ENCODE assay signal across 25 mouse cellular contexts in genomic region chr11:78364103-78364502, GRCm38 (mm10). TPM values are rescaled to one million over a fixed set of nuclear protein-coding genes. Genes with fewer than 3 reads are reported as not detected.
A peak's percentile ranks its signal among the peaks of the same experiment; 100 is the strongest.
DNase-seq lines count a peak whose midpoint lies in the region; ATAC-seq and TF ChIP-seq lines count a peak whose summit lies in the region.
"Had no signal": no experiment of that assay in that cellular context is flagged by ENCODE, and none has a peak within 500 bp of the region (broad histone marks: within the 10 kb centered on the region; RNA-seq: fewer than 3 reads in every experiment).

No protein-coding gene starts in this region.

- no peak overlapping the region for H3K4me2 ChIP-seq in kidney, embryonic 14.5 days (replicated peaks; ENCODE audit: low read depth, low read length)
- no peak overlapping the region for H3K4me2 ChIP-seq in kidney, postnatal 0 days (ENCODE audit: low read length)
- H3K4me2 ChIP-seq: forebrain, embryonic 15.5 days; heart, embryonic 15.5 days; limb, embryonic 13.5 days had no signal

- H3K9ac ChIP-seq in kidney, embryonic 14.5 days (ENCODE audit: low read depth, low read length): no peak overlapping the region
- no peak overlapping the region for H3K9ac ChIP-seq in kidney, postnatal 0 days (ENCODE audit: low read depth, low read length)
- no peak overlapping the region for H3K9ac ChIP-seq in heart, adult 2 months (ENCODE audit: low read depth, low read length)
- H3K9ac ChIP-seq: forebrain, embryonic 15.5 days; heart, embryonic 15.5 days; limb, embryonic 13.5 days; liver, embryonic 14.5 days had no signal

- no peak; the same call in 1 of the 2 replicates for ATAC-seq in kidney, embryonic 14.5 days (ENCODE audit: low FRiP score, low TSS enrichment)
- ATAC-seq in kidney, postnatal 0 days (replicated peaks; ENCODE audit: low FRiP score, low read depth): peak; percentile 37; the same call in 1 of the 2 replicates
- ATAC-seq: CD4-positive, CD25-positive, alpha-beta regulatory T cell, adult 4 months; forebrain, embryonic 15.5 days had no signal

- TF ChIP-seq EP300 in heart, adult 2 months (IDR thresholded peaks at IDR 0.05; ENCODE audit: insufficient read depth, low read depth, low read length): no peak

- intact Hi-C loops in heart, adult 2 months (cut with DNase I): no loop called here

- TF ChIP-seq POLR2A in heart, adult 2 months (IDR thresholded peaks at IDR 0.05; ENCODE audit: insufficient read depth, low read depth, low read length): no peak

- TF ChIP-seq CTCF in kidney, postnatal 0 days (IDR thresholded peaks at IDR 0.05; ENCODE audit: low read depth): no peak
- TF ChIP-seq CTCF in heart, adult 2 months (IDR thresholded peaks at IDR 0.05): no peak

- H3K36me3 ChIP-seq in kidney, embryonic 14.5 days (ENCODE audit: control insufficient read depth, insufficient read depth, low read length): no peaks in the 10 kb centered on the region
- no peaks in the 10 kb centered on the region for H3K36me3 ChIP-seq in kidney, postnatal 0 days (ENCODE audit: insufficient read depth, low read length)
- no peaks in the 10 kb centered on the region for H3K36me3 ChIP-seq in heart, adult 2 months (ENCODE audit: control insufficient read depth, insufficient read depth, low read length)
- H3K36me3 ChIP-seq: forebrain, embryonic 15.5 days; G1E; heart, embryonic 15.5 days; limb, embryonic 13.5 days had no signal

- H3K79me2 ChIP-seq in heart, adult 2 months (replicated peaks; ENCODE audit: control insufficient read depth, insufficient read depth, low read length): no peaks in the 10 kb centered on the region

- no peak overlapping the region for H3K27ac ChIP-seq in kidney, embryonic 14.5 days (ENCODE audit: low read depth, low read length)
- peak overlapping the region; percentile 70; the same call in 1 of the 2 replicates for H3K27ac ChIP-seq in kidney, postnatal 0 days
- H3K27ac ChIP-seq in heart, adult 2 months: no peak overlapping the region
- H3K27ac ChIP-seq: forebrain, embryonic 15.5 days; heart, embryonic 15.5 days; limb, embryonic 13.5 days; liver, embryonic 14.5 days had no signal

- no peaks in the 10 kb centered on the region for H3K27me3 ChIP-seq in kidney, embryonic 14.5 days (ENCODE audit: control insufficient read depth, insufficient read depth, low read length)
- no peaks in the 10 kb centered on the region for H3K27me3 ChIP-seq in kidney, postnatal 0 days (ENCODE audit: insufficient read depth, low read length)
- H3K27me3 ChIP-seq in heart, adult 2 months (ENCODE audit: control insufficient read depth, insufficient read depth, low read length): no peaks in the 10 kb centered on the region
- H3K27me3 ChIP-seq: forebrain, embryonic 15.5 days; limb, embryonic 13.5 days had no signal

- H3K4me1 ChIP-seq in kidney, embryonic 14.5 days (ENCODE audit: control insufficient read depth, insufficient read depth, low read length): peaks cover 21% of the 10 kb centered on the region
- H3K4me1 ChIP-seq in kidney, postnatal 0 days (replicated peaks; ENCODE audit: insufficient read depth, low read length): 0 out of 2 replicates have a peak, but pooled peaks cover 12% of the 10 kb centered on the region
- no peaks in the 10 kb centered on the region for H3K4me1 ChIP-seq in heart, adult 2 months (ENCODE audit: control insufficient read depth, insufficient read depth, low read length)
- H3K4me1 ChIP-seq: forebrain, embryonic 15.5 days had no signal

- 11% methylated on average over 8 of the region's 8 CpGs for WGBS in kidney, embryonic 14.5 days
- WGBS in kidney, postnatal 0 days: 8% methylated on average over 8 of the region's 8 CpGs
- 48% methylated on average over 8 of the region's 8 CpGs for WGBS in heart, adult 2 months

- no peak overlapping the region for H3K4me3 ChIP-seq in kidney, embryonic 14.5 days (ENCODE audit: low read length)
- H3K4me3 ChIP-seq in kidney, postnatal 0 days (replicated peaks; ENCODE audit: low read depth, low read length): no peak overlapping the region
- H3K4me3 ChIP-seq in heart, adult 2 months: no peak overlapping the region
- H3K4me3 ChIP-seq: forebrain, embryonic 15.5 days; heart, embryonic 15.5 days; limb, embryonic 13.5 days had no signal

- peak; percentile 53 for DNase-seq in kidney, adult 11 months
- peak; percentile 82 for DNase-seq in 3134 (ENCODE audit: extremely low read depth, insufficient read length, low spot score)
- DNase-seq in NIH3T3 (ENCODE audit: low read depth): peak; percentile 83
- peak; percentile 77 for DNase-seq in kidney, postnatal 0 days (ENCODE audit: low spot score)
- no peak for DNase-seq in urinary bladder, postnatal 25 days (ENCODE audit: low spot score)
- no peak for DNase-seq in right cerebral cortex, postnatal 14 days
- no peak for DNase-seq in heart, adult 2 months
- DNase-seq: cerebellum, adult 9-11 months; embryo, embryonic 11 days; heart, adult 18-20 months; midbrain, embryonic 14.5 days; right cerebral cortex, adult 18-20 months; spleen, adult 18-20 months had no signal

- no peaks in the 10 kb centered on the region for H3K9me3 ChIP-seq in kidney, embryonic 14.5 days (ENCODE audit: control insufficient read depth, low read length)
- H3K9me3 ChIP-seq in kidney, postnatal 0 days (replicated peaks; ENCODE audit: low read length): no peaks in the 10 kb centered on the region
- H3K9me3 ChIP-seq: forebrain, embryonic 15.5 days; G1E; heart, embryonic 15.5 days; limb, embryonic 13.5 days had no signal

RNA-seq across cellular contexts. Expression of gene Unc119, which starts 20.8 kb away (rescaled TPM):
- 49.6 and 57.1 TPM in 2 replicates for polyA plus RNA-seq in kidney, embryonic 14.5 days (2014; fragmentation: Nextera tagmentation; extraction: Ambion mirVana)
- polyA plus RNA-seq in kidney, postnatal 0 days (2015; fragmentation: Nextera tagmentation; extraction: Ambion mirVana): 30.4 TPM in 2 replicates
- 1 to 10 TPM; 4.6 to 4.9 TPM for total RNA-seq in heart, adult 2 months (2021)
- 16.8 and 17.8 TPM in 2 replicates for polyA plus RNA-seq in heart, adult 2 months (2012; rRNA removed)

RNA-seq across cellular contexts. Expression of gene Foxn1, which starts 22.3 kb away (rescaled TPM):
- polyA plus RNA-seq in kidney, embryonic 14.5 days (2014; fragmentation: Nextera tagmentation; extraction: Ambion mirVana): 0.11 TPM in 1 of 2 replicates, not detected in the other
- not detected in 2 replicates for polyA plus RNA-seq in kidney, postnatal 0 days (2015; fragmentation: Nextera tagmentation; extraction: Ambion mirVana)
- total RNA-seq in heart, adult 2 months (2021): not detected
- not detected in 2 replicates for polyA plus RNA-seq in heart, adult 2 months (2012; rRNA removed)
- total RNA-seq: heart, adult 18-20 months; hematopoietic stem cell, adult 5-6 weeks; megakaryocyte, adult 5-6 weeks; neutrophil, adult 5-6 weeks had no signal
- polyA plus RNA-seq: forebrain, embryonic 15.5 days; G1E; liver, embryonic 14.5 days; midbrain, embryonic 14.5 days had no signal

RNA-seq across cellular contexts. Expression of gene Pigs, which starts 35.9 kb away (rescaled TPM):
- polyA plus RNA-seq in kidney, embryonic 14.5 days (2014; fragmentation: Nextera tagmentation; extraction: Ambion mirVana): 48.9 and 76.0 TPM in 2 replicates
- 67.5 and 74.9 TPM in 2 replicates for polyA plus RNA-seq in kidney, postnatal 0 days (2015; fragmentation: Nextera tagmentation; extraction: Ambion mirVana)
- 10 to 100 TPM; 20.7 to 25.4 TPM for total RNA-seq in heart, adult 2 months (2021)
- 39.7 and 47.1 TPM in 2 replicates for polyA plus RNA-seq in heart, adult 2 months (2012; rRNA removed)

RNA-seq across cellular contexts. Expression of gene Aldoc, which starts 41.3 kb away (rescaled TPM):
- 2.3 and 4.3 TPM in 2 replicates for polyA plus RNA-seq in kidney, embryonic 14.5 days (2014; fragmentation: Nextera tagmentation; extraction: Ambion mirVana)
- 12.5 and 13.0 TPM in 2 replicates for polyA plus RNA-seq in kidney, postnatal 0 days (2015; fragmentation: Nextera tagmentation; extraction: Ambion mirVana)
- total RNA-seq in heart, adult 2 months (2021): under 1 TPM; 0.73 to 0.80 TPM
- polyA plus RNA-seq in heart, adult 2 months (2012; rRNA removed): 0.45 and 0.56 TPM in 2 replicates

RNA-seq across cellular contexts. Expression of gene Slc13a2, which starts 57.9 kb away (rescaled TPM):
- 0.07 and 0.45 TPM in 2 replicates for polyA plus RNA-seq in kidney, embryonic 14.5 days (2014; fragmentation: Nextera tagmentation; extraction: Ambion mirVana)
- 6.5 and 6.6 TPM in 2 replicates for polyA plus RNA-seq in kidney, postnatal 0 days (2015; fragmentation: Nextera tagmentation; extraction: Ambion mirVana)
- total RNA-seq in heart, adult 2 months (2021): not detected
- 0.23 TPM in 1 of 2 replicates, not detected in the other for polyA plus RNA-seq in heart, adult 2 months (2012; rRNA removed)
- total RNA-seq: G1E; heart, adult 18-20 months; hematopoietic stem cell, adult 5-6 weeks; layer of hippocampus, adult 8-10 months; left cerebral cortex, adult 8-10 months had no signal
- polyA plus RNA-seq: CD4-positive, CD25-positive, alpha-beta regulatory T cell, adult 4 months; forebrain, embryonic 15.5 days; G1E; heart, embryonic 15.5 days; limb, embryonic 13.5 days; midbrain, embryonic 14.5 days had no signal

Comparison
In these comparisons a context has a peak if more than half of its experiments do, and no peak if none do; other contexts are left out.
1. DNase-seq: peak in kidney, adult 11 months (single experiment), 3134 (single experiment), NIH3T3 (single experiment) and kidney, postnatal 0 days (single experiment); none in urinary bladder, postnatal 25 days (single experiment), right cerebral cortex, postnatal 14 days (single experiment) and heart, adult 2 months (0 of 2).